Mouse (Mus musculus): ENCODE results near the gene Inpp1. TPM values are rescaled to one million over a fixed set of nuclear protein-coding genes. Genes with fewer than 3 reads are reported as not detected.
A peak's percentile ranks its signal among the peaks of the same experiment; 100 is the strongest.

The Inpp1 gene
- total RNA-seq, 2 experiments from 2014 or later = 39.2 to 41.7 TPM

- DNase-seq (ENCODE audit: low spot score in 2 of 2) = peak; percentile 47 to 87
- intact Hi-C loops (cut with DNase I) = loop anchor here (10.0 kb wide), 1 partner anchor 236 kb away; no protein-coding TSS in a partner anchor
Measured at GRCm38 (mm10) chr1:52799056-52799726, 18.3 kb downstream of the Inpp1 start.

- intact Hi-C loops (cut with DNase I) = loop anchor here (10.0 kb wide), 1 partner anchor 239 kb away; no protein-coding TSS in a partner anchor
- DNase-seq (ENCODE audit: low spot score in 2 of 2) = no peak
Measured at GRCm38 (mm10) chr1:52795927-52796326, 21.6 kb downstream of the Inpp1 start.

DNA sequence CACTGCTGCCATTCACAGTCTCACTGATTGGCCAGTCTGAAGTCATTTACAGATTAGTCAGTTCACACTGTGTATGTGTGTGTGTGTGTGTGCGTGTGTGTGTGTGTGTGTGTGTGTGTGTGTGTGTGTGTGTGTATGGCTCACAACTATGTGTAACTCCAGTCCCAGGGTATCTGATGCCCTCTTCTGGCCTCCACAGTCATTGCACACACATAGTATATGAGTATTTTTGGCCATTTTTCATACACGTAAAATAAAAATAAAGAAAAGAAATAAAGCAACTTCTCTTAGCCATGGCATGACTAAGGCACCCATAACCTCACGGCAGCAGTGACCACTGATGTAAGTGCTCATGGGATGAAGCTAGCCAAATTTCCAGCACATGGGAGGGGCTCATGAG lies 23.8 kb downstream of the Inpp1 start:
- intact Hi-C loops (cut with DNase I) = loop anchor here (10.0 kb wide), 1 partner anchor 241 kb away; no protein-coding TSS in a partner anchor
- no peak for DNase-seq (ENCODE audit: low spot score in 2 of 2)

- DNase-seq (ENCODE audit: low spot score in 2 of 2) = no peak
- intact Hi-C loops (cut with DNase I) = loop anchor here (10.0 kb wide), 1 partner anchor 242 kb away; no protein-coding TSS in a partner anchor
Measured at GRCm38 (mm10) chr1:52792701-52793100, 24.8 kb downstream of the Inpp1 start.

GRCm38 (mm10) chr1:52787254-52787653 lies 30.2 kb downstream of the Inpp1 start:
- no peak for DNase-seq (ENCODE audit: low spot score in 2 of 2)
- intact Hi-C loops (cut with DNase I) = no loop called here

GRCm38 (mm10) chr1:52765176-52766111 lies 52.0 kb downstream of the Inpp1 start:
- DNase-seq (ENCODE audit: low spot score in 2 of 2) = no peak
- intact Hi-C loops (cut with DNase I) = no loop called here

DNA sequence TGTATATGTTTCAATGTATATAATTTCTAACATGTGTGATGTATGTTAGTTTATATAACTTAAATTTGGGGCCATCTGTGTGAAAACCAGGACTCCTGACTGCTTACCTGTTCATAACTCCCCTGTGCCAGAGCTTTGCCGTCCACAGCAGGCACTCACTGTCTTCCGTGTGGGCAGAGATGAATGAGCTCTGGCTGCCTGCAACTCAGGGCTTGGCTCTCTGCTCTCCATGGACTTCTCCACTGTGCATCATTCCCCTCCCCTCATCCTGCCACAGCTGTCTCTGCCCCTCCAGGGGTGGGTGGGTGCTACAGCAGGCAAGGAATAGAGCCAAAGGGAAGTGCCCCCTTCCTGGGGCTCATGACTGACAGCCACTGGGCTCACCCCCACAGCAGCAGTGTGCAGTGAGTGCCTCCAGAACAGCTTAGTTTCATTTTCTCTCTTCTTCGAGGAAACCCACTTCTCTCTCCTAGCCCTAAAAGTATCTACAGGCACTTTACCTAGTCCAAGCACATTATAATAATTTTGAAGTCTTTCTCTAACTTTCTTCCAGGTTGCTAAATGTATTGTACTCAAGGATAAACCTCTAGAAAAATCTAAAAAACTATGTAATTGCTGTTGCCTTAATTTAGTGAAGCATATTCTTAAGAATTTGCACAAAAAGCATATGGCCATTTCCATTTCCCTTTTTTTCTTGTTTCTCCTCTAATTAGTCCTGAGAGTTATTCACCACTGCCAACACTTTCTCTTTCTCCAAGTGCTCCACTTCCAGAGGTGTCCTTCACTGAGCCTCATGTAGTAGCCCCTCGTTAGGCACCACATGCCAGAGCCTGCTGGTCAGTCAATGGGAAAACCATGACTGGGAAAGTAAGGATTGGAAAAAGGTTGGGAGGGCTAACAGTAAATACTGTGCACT lies 53.3 kb downstream of the Inpp1 start:
- intact Hi-C loops (cut with DNase I) = no loop called here
- peak in 1 of 2 experiments; percentile 8 for DNase-seq (ENCODE audit: low spot score in 2 of 2)

- DNase-seq (ENCODE audit: low spot score in 2 of 2) = no peak
Measured at GRCm38 (mm10) chr1:52758174-52758573, 59.3 kb downstream of the Inpp1 start.

DNA sequence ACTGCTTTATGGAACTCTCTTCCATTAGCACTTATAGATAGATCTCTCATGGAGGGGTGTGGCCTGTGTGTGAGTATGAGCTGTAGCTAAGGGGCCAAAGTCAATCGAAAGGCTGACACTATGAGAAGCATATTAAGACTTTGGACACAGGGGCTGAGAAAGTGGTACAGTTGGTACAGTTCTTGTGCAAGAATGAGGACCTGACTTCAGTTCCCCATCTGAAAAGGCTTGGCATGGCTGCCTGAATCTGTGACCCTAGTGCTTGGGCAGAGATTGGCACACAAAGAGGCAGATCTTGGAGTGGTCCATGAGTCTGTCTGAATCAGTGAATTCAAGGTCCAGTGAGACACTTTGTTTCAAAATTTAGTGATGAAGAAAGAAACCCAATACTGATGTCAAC lies 63.2 kb downstream of the Inpp1 start:
- intact Hi-C loops (cut with DNase I) = no loop called here
- DNase-seq (ENCODE audit: low spot score in 2 of 2) = no peak

More at GRCm38 (mm10) chr1:52758174-52758573, 59.3 kb downstream of the Inpp1 start:
- intact Hi-C loops (cut with DNase I) = no loop called here

- DNase-seq (ENCODE audit: low spot score in 2 of 2) = no peak
- intact Hi-C loops (cut with DNase I) = no loop called here
Measured at GRCm38 (mm10) chr1:52753828-52754227, 63.7 kb downstream of the Inpp1 start.

- peak in 1 of 2 experiments; percentile 69 for DNase-seq (ENCODE audit: low spot score in 2 of 2)
- intact Hi-C loops (cut with DNase I) = no loop called here
Measured at GRCm38 (mm10) chr1:52752706-52753105, 64.8 kb downstream of the Inpp1 start.

DNA sequence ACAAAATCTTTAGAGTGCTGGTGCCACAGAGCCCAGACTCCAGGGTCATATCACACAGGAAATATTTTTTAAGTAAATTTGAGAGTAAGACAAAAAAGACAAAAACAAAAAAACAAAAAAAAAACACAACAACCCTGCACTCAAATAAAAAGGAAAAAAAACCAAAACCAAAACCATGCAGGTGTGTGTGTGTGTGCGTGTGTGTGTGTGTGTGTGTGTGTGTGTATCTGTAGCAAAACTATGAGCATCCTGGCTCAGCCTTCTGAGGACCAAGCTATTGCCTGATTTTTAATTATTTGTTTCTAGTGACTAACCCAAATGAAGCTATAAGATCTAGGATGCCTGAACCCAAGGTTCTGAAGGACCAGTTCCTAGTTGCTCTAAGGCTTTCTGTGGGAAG lies 65.9 kb downstream of the Inpp1 start:
- intact Hi-C loops (cut with DNase I) = no loop called here

DNA sequence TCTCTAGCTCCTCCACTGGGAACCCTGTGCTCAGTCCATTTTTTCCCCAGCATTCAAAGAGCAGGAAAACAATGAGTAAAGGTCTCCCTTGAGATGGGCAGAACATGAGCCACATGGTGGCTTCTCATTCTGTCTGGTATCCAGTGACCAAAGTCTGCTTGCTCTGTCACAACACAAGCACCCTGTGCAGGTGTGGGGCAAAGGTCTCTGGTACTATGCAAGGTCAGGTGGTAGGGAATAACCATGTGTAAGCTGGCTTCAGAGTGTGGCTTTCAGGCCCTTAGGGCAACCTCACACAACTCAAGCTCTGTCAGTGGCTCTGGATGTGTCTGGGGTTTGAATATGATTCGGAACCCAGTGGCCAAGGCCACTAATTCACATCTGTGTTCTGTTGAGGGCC lies 67.5 kb downstream of the Inpp1 start:
- intact Hi-C loops (cut with DNase I) = no loop called here
- no peak for DNase-seq (ENCODE audit: low spot score in 2 of 2)

More for the DNA sequence above, 65.9 kb downstream of the Inpp1 start:
- DNase-seq (ENCODE audit: low spot score in 2 of 2) = no peak

DNA sequence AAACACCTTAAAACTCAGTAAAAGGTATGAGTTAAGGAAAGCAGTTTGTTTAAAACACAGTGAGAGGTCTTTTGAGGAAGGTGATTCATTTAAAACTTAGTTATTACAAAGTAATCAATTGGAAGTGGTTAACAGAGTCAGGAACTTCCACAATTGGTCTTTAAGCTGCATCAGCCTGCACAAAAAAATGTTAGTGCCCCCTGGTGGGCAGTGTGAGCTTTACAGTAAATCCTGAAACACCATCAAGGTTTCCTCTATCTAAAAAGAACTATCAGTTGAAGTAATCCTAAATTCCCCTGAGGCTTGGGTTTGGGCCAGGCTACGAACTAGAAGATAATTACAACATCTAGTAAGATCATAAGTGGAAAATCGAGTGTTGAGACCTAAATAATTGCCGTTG lies 69.2 kb downstream of the Inpp1 start:
- DNase-seq (ENCODE audit: low spot score in 2 of 2) = peak; percentile 58 to 61
- intact Hi-C loops (cut with DNase I) = loop anchor here (1.0 kb wide), 1 partner anchor 100 kb away; no protein-coding TSS in a partner anchor

DNA sequence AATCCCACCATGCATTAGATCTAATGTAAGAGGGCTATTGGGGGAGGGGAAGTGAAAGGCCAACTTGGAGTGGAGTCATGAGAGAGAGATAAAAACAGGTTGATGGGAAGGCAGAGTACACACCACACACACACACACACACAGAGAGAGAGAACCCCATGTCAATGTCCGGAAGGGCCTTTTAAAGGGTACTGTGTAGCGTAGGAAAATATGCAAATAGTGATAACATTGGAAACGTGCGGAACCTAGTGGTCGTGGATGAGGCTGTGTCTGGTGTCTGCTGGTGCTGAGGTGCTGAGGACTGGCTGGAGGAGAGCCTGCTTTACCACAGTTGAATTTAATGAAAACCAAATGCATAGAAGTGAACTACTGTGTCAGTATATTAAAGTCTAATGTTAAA lies 74.9 kb downstream of the Inpp1 start:
- no peak for DNase-seq (ENCODE audit: low spot score in 2 of 2)
- intact Hi-C loops (cut with DNase I) = no loop called here

Other genes with a start within 250 kb of the Inpp1 start
- gene Nemp2, start 187.0 kb downstream of the Inpp1 start, total RNA-seq (2021) = 1 to 10 TPM; 4.2 to 4.5 TPM
- 10 to 100 TPM; 72.4 to 74.4 TPM for gene Mfsd6, start 90.2 kb downstream of the Inpp1 start, total RNA-seq (2021)
- gene Hibch, start 27.2 kb upstream of the Inpp1 start, total RNA-seq (2021) = 10 to 100 TPM; 13.1 to 15.2 TPM
- gene 1700019D03Rik, start 202.5 kb upstream of the Inpp1 start, total RNA-seq (2021) = 10 to 100 TPM; 13.7 to 16.3 TPM
- gene Mstn, start 244.0 kb upstream of the Inpp1 start, total RNA-seq (2021) = under 1 TPM; 0.41 to 0.62 TPM

Measured in left cerebral cortex, postnatal 25 days (tissue).